Mouse (Mus musculus): ENCODE results near the gene Rab3b. TPM values are rescaled to one million over a fixed set of nuclear protein-coding genes. Genes with fewer than 3 reads are reported as not detected.

Gene Rab3b
- polyA plus RNA-seq, 1 experiment from 2014 or later, result 4.5 TPM

Other genes starting within 250 kb of the Rab3b start
- gene 3110021N24Rik, start 159.4 kb upstream of the Rab3b start, polyA plus RNA-seq (2015; fragmentation: Nextera tagmentation; extraction: Ambion mirVana), result 1.0 and 1.8 TPM in 2 replicates
- 2.8 and 3.0 TPM in 2 replicates for gene Zfyve9, start 98.3 kb upstream of the Rab3b start, polyA plus RNA-seq (2015; fragmentation: Nextera tagmentation; extraction: Ambion mirVana)
- gene Btf3l4, start 45.4 kb upstream of the Rab3b start, polyA plus RNA-seq (2015; fragmentation: Nextera tagmentation; extraction: Ambion mirVana), result 135 and 166 TPM in 2 replicates
- 107 and 122 TPM in 2 replicates for gene Txndc12, start 44.5 kb upstream of the Rab3b start, polyA plus RNA-seq (2015; fragmentation: Nextera tagmentation; extraction: Ambion mirVana)
- gene Kti12, start 31.3 kb upstream of the Rab3b start, polyA plus RNA-seq (2015; fragmentation: Nextera tagmentation; extraction: Ambion mirVana), result 21.3 and 28.2 TPM in 2 replicates
- gene A730015C16Rik, start 30.4 kb upstream of the Rab3b start, polyA plus RNA-seq (2015; fragmentation: Nextera tagmentation; extraction: Ambion mirVana), result 1.3 and 1.8 TPM in 2 replicates
- gene Nrd1, start 121.6 kb downstream of the Rab3b start, polyA plus RNA-seq (2015; fragmentation: Nextera tagmentation; extraction: Ambion mirVana), result 44.6 and 51.8 TPM in 2 replicates